Mouse (Mus musculus): ENCODE data around the gene Nxnl2.

- no peak for TF ChIP-seq POLR2A (IDR thresholded peaks at IDR 0.05; ENCODE audit: extremely low read depth, insufficient read depth, low read length)
- TF ChIP-seq CTCF (IDR thresholded peaks at IDR 0.05; ENCODE audit: low read depth, low read length) = no peak
Observed at GRCm38 (mm10) chr13:51136315-51136714, 34.5 kb upstream of the Nxnl2 start.

Measured in liver, adult 2 months (tissue).